Mouse (Mus musculus): ENCODE results near the gene Ppm1j. TPM values are rescaled to one million over a fixed set of nuclear protein-coding genes. Genes with fewer than 3 reads are reported as not detected.
A peak's percentile ranks its signal among the peaks of the same experiment; 100 is the strongest.
"Not testable (repeated sequence)": the region's sequence is repeated elsewhere in the genome, so short reads cannot be mapped to it uniquely, and the experiment has no call there.

The Ppm1j gene
- polyA plus RNA-seq, 1 experiment from 2014 or later: 7.0 TPM

DNA sequence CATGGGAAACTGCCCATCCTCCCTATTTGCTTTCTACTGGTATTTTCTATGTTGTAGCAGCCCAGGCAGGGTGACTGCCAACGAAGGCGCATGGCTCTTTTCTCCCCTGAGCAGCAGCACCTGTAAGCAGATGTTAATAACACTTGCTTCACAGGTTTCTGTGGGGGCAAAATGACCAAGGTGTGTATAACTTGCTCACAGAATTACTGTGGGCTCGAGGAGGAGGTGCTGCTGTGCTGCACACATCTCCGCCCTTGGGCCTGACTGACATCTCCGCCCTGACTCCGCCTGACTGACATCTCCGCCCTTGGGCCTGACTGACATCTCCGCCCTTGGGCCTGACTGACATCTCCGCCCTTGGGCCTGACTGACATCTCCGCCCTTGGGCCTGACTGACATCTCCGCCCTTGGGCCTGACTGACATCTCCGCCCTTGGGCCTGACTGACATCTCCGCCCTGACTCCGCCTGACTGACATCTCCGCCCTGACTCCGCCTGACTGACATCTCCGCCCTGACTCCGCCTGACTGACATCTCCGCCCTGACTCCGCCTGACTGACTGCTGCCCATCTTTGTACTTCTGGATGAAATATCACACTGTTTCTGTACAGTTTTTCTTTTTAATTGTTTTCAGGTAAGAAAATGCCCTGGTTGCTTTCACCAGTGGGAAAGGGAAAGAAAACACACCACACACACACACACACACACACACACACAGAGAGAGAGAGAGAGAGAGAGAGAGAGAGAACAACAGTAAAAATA, 18.6 kb upstream of the Ppm1j start:
- H3K4me1 ChIP-seq (ENCODE audit: insufficient read depth, low read length); H3K4me2 ChIP-seq (replicated peaks; ENCODE audit: low read depth, low read length); H3K27ac ChIP-seq (ENCODE audit: low read length); H3K9ac ChIP-seq (replicated peaks; ENCODE audit: low read length); H3K36me3 ChIP-seq (ENCODE audit: insufficient read depth, low read length); H3K4me3 ChIP-seq (ENCODE audit: low read length); H3K9me3 ChIP-seq (ENCODE audit: low read length); ATAC-seq (ENCODE audit: low FRiP score, low TSS enrichment); H3K27me3 ChIP-seq (ENCODE audit: insufficient read depth, low read length): not testable (repeated sequence)
- 27% methylated on average over 19 of the region's 20 CpGs for WGBS

GRCm38 (mm10) chr3:104765021-104765420, 15.8 kb upstream of the Ppm1j start:
- no peaks in the 10 kb centered on the region for H3K36me3 ChIP-seq (ENCODE audit: insufficient read depth, low read length)
- ATAC-seq (ENCODE audit: low FRiP score, low TSS enrichment): no peak
- no peak overlapping the region for H3K27ac ChIP-seq (ENCODE audit: low read length)
- H3K4me3 ChIP-seq (ENCODE audit: low read length): no peak overlapping the region
- no peak overlapping the region for H3K4me2 ChIP-seq (replicated peaks; ENCODE audit: low read depth, low read length)
- no peak overlapping the region for H3K9ac ChIP-seq (replicated peaks; ENCODE audit: low read length)
- 27% methylated on average over 4 of the region's 4 CpGs for WGBS
- no peaks in the 10 kb centered on the region for H3K4me1 ChIP-seq (ENCODE audit: insufficient read depth, low read length)
- H3K27me3 ChIP-seq (ENCODE audit: insufficient read depth, low read length): 0 out of 2 replicates have a peak, but pooled peaks cover 3% of the 10 kb centered on the region
- H3K9me3 ChIP-seq (ENCODE audit: low read length): no peaks in the 10 kb centered on the region

- no peak for ATAC-seq (ENCODE audit: low FRiP score, low TSS enrichment)
- Histone ChIP-seq H3K4me2 (replicated peaks; ENCODE audit: low read depth, low read length) (no peak overlapping the region), H3K9me3 (ENCODE audit: low read length) (no peaks in the 10 kb centered on the region), H3K4me3 (ENCODE audit: low read length) (no peak overlapping the region), H3K27ac (ENCODE audit: low read length) (no peak overlapping the region), H3K27me3 (ENCODE audit: insufficient read depth, low read length) (no peaks in the 10 kb centered on the region), H3K9ac (replicated peaks; ENCODE audit: low read length) (no peak overlapping the region), H3K36me3 (ENCODE audit: insufficient read depth, low read length) (no peaks in the 10 kb centered on the region), H3K4me1 (ENCODE audit: insufficient read depth, low read length) (no peaks in the 10 kb centered on the region)
- WGBS: 59% methylated on average over 2 of the region's 2 CpGs
These were observed 13.7 kb upstream of the Ppm1j start for GRCm38 (mm10) chr3:104767141-104767540.

DNA sequence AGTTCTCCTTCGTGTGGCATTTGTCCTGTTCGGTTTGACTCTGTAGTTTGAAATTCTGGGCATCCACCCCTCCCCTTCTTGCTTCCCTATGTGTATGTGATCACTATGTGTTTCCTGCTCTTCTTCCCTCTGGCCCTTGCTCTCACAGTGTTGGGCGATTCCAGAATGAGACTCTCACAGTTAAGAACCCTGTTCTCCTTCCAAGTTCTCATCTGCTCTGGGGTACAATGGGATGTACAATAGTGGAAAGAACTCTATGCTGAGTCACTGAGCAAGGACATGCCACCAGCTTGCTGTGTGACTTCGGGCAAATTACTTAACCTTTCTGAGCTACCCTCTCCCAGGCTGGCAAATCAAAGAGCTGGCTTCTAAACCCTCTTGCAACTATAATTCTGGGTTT, 13.1 kb upstream of the Ppm1j start:
- H3K9ac ChIP-seq (replicated peaks; ENCODE audit: low read length): no peak overlapping the region

GRCm38 (mm10) chr3:104769135-104769534, 11.7 kb upstream of the Ppm1j start:
- Histone ChIP-seq H3K4me2 (replicated peaks; ENCODE audit: low read depth, low read length) (no peak overlapping the region), H3K4me1 (ENCODE audit: insufficient read depth, low read length) (no peaks in the 10 kb centered on the region), H3K27ac (ENCODE audit: low read length) (no peak overlapping the region), H3K9me3 (ENCODE audit: low read length) (no peaks in the 10 kb centered on the region), H3K36me3 (ENCODE audit: insufficient read depth, low read length) (no peaks in the 10 kb centered on the region), H3K27me3 (ENCODE audit: insufficient read depth, low read length) (no peaks in the 10 kb centered on the region), H3K4me3 (ENCODE audit: low read length) (no peak overlapping the region), H3K9ac (replicated peaks; ENCODE audit: low read length) (no peak overlapping the region)
- WGBS: 28% methylated on average over 3 of the region's 3 CpGs
- no peak for ATAC-seq (ENCODE audit: low FRiP score, low TSS enrichment)

More for the DNA sequence above, 13.1 kb upstream of the Ppm1j start:
- ATAC-seq (ENCODE audit: low FRiP score, low TSS enrichment): no peak
- Histone ChIP-seq H3K4me2 (replicated peaks; ENCODE audit: low read depth, low read length) (no peak overlapping the region), H3K36me3 (ENCODE audit: insufficient read depth, low read length) (no peaks in the 10 kb centered on the region), H3K9me3 (ENCODE audit: low read length) (no peaks in the 10 kb centered on the region), H3K4me3 (ENCODE audit: low read length) (no peak overlapping the region), H3K27ac (ENCODE audit: low read length) (no peak overlapping the region), H3K27me3 (ENCODE audit: insufficient read depth, low read length) (no peaks in the 10 kb centered on the region), H3K4me1 (ENCODE audit: insufficient read depth, low read length) (no peaks in the 10 kb centered on the region)
- WGBS: 80% methylated on average over 4 of the region's 4 CpGs

DNA sequence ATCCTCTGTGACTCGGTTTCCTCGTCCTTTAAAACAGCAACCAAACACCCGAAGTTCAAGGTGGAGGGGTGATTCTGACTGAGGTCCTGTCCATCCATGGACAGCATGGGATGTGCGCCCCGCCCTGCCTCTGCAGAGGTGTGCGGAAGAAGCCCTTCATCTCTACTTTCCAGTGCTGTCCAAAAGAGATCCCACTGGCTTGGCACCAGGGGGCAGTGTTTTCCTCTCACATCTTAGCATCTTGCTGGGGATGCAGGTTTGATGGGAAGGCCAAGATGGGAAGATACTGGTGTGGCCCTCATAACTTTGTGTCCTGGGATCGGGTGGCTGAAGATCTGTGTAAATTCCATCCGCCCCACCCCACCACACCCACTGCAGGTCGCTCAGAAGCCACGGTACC, 10.8 kb upstream of the Ppm1j start:
- H3K27ac ChIP-seq (ENCODE audit: low read length): no peak overlapping the region
- no peaks in the 10 kb centered on the region for H3K9me3 ChIP-seq (ENCODE audit: low read length)
- no peak overlapping the region for H3K9ac ChIP-seq (replicated peaks; ENCODE audit: low read length)
- no peaks in the 10 kb centered on the region for H3K27me3 ChIP-seq (ENCODE audit: insufficient read depth, low read length)
- H3K4me1 ChIP-seq (ENCODE audit: insufficient read depth, low read length): no peaks in the 10 kb centered on the region
- H3K4me2 ChIP-seq (replicated peaks; ENCODE audit: low read depth, low read length): no peak overlapping the region
- H3K36me3 ChIP-seq (ENCODE audit: insufficient read depth, low read length): no peaks in the 10 kb centered on the region
- 61% methylated on average over 10 of the region's 10 CpGs for WGBS
- ATAC-seq (ENCODE audit: low FRiP score, low TSS enrichment): no peak
- no peak overlapping the region for H3K4me3 ChIP-seq (ENCODE audit: low read length)

DNA sequence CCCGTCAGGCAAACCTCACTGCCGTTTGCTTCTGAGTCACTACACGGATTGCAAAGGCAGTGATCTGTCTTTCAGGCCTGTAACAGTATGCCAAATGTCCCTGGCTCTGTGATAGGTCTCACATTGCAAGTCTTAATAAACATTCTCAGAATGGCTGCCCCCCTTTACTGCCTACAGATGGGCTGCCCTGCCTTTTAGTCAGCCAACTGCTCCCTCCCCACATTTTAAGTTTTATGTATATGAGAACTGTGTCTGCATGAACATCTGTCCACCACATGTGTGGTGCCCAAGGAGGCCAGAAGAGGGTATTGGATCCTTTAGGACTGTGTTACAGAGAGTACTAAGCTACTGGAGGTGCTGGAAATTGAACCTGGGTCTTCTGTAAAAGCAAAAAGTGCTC, 9.9 kb upstream of the Ppm1j start:
- H3K27me3 ChIP-seq (ENCODE audit: insufficient read depth, low read length): no peaks in the 10 kb centered on the region
- H3K27ac ChIP-seq (ENCODE audit: low read length): no peak overlapping the region
- no peaks in the 10 kb centered on the region for H3K4me1 ChIP-seq (ENCODE audit: insufficient read depth, low read length)
- no peaks in the 10 kb centered on the region for H3K36me3 ChIP-seq (ENCODE audit: insufficient read depth, low read length)
- no peak overlapping the region for H3K9ac ChIP-seq (replicated peaks; ENCODE audit: low read length)
- H3K4me2 ChIP-seq (replicated peaks; ENCODE audit: low read depth, low read length): no peak overlapping the region
- WGBS: 45% methylated on average over 3 of the region's 3 CpGs
- H3K9me3 ChIP-seq (ENCODE audit: low read length): no peaks in the 10 kb centered on the region
- H3K4me3 ChIP-seq (ENCODE audit: low read length): no peak overlapping the region
- no peak for ATAC-seq (ENCODE audit: low FRiP score, low TSS enrichment)

- Histone ChIP-seq H3K4me2 (replicated peaks; ENCODE audit: low read depth, low read length) (no peak overlapping the region), H3K36me3 (ENCODE audit: insufficient read depth, low read length) (no peaks in the 10 kb centered on the region), H3K27ac (ENCODE audit: low read length) (no peak overlapping the region), H3K4me3 (ENCODE audit: low read length) (no peak overlapping the region), H3K9ac (replicated peaks; ENCODE audit: low read length) (no peak overlapping the region), H3K4me1 (ENCODE audit: insufficient read depth, low read length) (no peaks in the 10 kb centered on the region), H3K9me3 (ENCODE audit: low read length) (no peaks in the 10 kb centered on the region), H3K27me3 (ENCODE audit: insufficient read depth, low read length) (peaks cover 5% of the 10 kb centered on the region)
- 41% methylated on average over 6 of the region's 6 CpGs for WGBS
- ATAC-seq (ENCODE audit: low FRiP score, low TSS enrichment): no peak
These were observed 9.4 kb upstream of the Ppm1j start for GRCm38 (mm10) chr3:104771460-104771859.

DNA sequence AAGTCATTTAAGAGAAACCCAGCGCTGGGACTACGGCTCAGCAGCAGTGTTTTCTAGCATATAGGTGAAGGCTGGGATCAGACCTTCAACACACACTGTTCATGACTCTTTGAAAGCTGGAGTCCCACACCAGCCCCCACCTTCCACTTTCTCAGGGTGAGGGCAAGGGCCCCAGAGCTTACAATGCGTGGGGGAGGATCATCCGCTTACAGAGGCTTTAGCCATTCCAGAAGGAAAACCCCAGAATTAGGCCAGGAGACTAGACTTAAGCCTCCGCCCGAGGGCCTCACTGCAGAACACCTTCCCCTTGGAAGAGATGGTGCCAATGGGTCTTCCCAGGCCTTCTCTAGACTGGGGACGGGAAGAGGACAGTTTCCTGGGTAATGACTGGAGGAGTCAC, 7.6 kb upstream of the Ppm1j start:
- Histone ChIP-seq H3K27me3 (ENCODE audit: insufficient read depth, low read length) (peaks cover 22% of the 10 kb centered on the region), H3K9me3 (ENCODE audit: low read length) (no peaks in the 10 kb centered on the region), H3K4me1 (ENCODE audit: insufficient read depth, low read length) (0 out of 2 replicates have a peak, but pooled peaks cover 3% of the 10 kb centered on the region), H3K4me2 (replicated peaks; ENCODE audit: low read depth, low read length) (no peak overlapping the region), H3K9ac (replicated peaks; ENCODE audit: low read length) (no peak overlapping the region), H3K36me3 (ENCODE audit: insufficient read depth, low read length) (no peaks in the 10 kb centered on the region), H3K4me3 (ENCODE audit: low read length) (no peak overlapping the region), H3K27ac (ENCODE audit: low read length) (no peak overlapping the region)
- ATAC-seq (ENCODE audit: low FRiP score, low TSS enrichment): no peak
- 57% methylated on average over 7 of the region's 7 CpGs for WGBS

DNA sequence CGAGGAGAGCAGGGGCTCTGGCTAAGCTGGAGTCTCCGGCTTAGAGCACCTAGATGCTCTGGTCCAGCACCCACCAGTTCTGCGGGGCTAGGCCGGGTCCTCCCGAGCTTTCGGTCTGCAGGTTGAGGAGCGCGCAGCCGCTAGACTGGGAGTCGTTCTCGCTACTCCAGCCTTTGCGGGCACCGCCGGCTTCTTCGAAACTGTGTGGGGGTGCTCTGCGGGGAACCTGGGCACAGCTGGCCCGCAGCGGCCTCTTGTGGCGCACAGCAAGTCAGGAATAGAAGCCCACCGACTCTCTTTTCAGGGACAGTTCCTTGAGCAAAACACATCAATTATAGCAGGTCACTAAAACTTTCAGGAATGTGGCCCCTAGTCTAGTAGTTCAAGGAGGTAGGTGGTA, 3.5 kb upstream of the Ppm1j start:
- no peak overlapping the region; the same call in 1 of the 2 replicates for H3K9ac ChIP-seq (replicated peaks; ENCODE audit: low read length)
- no peaks in the 10 kb centered on the region for H3K9me3 ChIP-seq (ENCODE audit: low read length)
- peak overlapping the region; percentile 52 for H3K4me2 ChIP-seq (replicated peaks; ENCODE audit: low read depth, low read length)
- H3K36me3 ChIP-seq (ENCODE audit: insufficient read depth, low read length): no peaks in the 10 kb centered on the region
- ATAC-seq (ENCODE audit: low FRiP score, low TSS enrichment): no peak
- peaks cover 37% of the 10 kb centered on the region for H3K27me3 ChIP-seq (ENCODE audit: insufficient read depth, low read length)
- H3K4me1 ChIP-seq (ENCODE audit: insufficient read depth, low read length): peaks cover 19% of the 10 kb centered on the region
- 2% methylated on average over 20 of the region's 20 CpGs for WGBS
- peak overlapping the region; percentile 38 for H3K4me3 ChIP-seq (ENCODE audit: low read length)
- H3K27ac ChIP-seq (ENCODE audit: low read length): no peak overlapping the region
